Mouse (Mus musculus) CH12.LX (cell line): Measurements from ENCODE around the gene Gm47955.

Experiments used
- CHD2 ChIP-seq: IDR thresholded peaks from 2 replicates; pipeline ENCODE4 v1.6.1; 2011; ENCODE audit warnings: low read length, improper control_type of control experiment
- CTCF ChIP-seq, 2 experiments: IDR thresholded peaks in 1 of 2; conservative IDR thresholded peaks in 1 of 2; 2 replicates each; pipeline ENCODE4 v1.5.1; 2011 to 2012; ENCODE audit warnings: low read depth in 2 of 2, low read length in 2 of 2, improper control_type of control experiment in 1 of 2, inconsistent platforms in 1 of 2, mild to moderate bottlenecking in 1 of 2, moderate library complexity in 1 of 2
- EP300 ChIP-seq: IDR thresholded peaks from 2 replicates; pipeline ENCODE4 v1.6.1; 2011; ENCODE audit warnings: low read length, improper control_type of control experiment
- MEF2A ChIP-seq: IDR thresholded peaks from 2 replicates; pipeline ENCODE4 v1.6.1; 2014; ENCODE audit warnings: low read depth, mild to moderate bottlenecking, inconsistent platforms, low read length, improper control_type of control experiment, borderline replicate concordance
- POLR2A ChIP-seq: IDR thresholded peaks from 2 replicates; pipeline ENCODE4 v1.6.1; 2011; ENCODE audit warnings: low read depth, mild to moderate bottlenecking, improper control_type of control experiment, low read length
- POLR2AphosphoS2 ChIP-seq: IDR thresholded peaks from 2 replicates; pipeline ENCODE4 v1.6.1; 2011; ENCODE audit warnings: low read depth, low read length, improper control_type of control experiment
- UBTF ChIP-seq: IDR thresholded peaks from 2 replicates; pipeline ENCODE4 v1.6.1; 2012; ENCODE audit warnings: low read depth, mild to moderate bottlenecking, inconsistent platforms, low read length, improper control_type of control experiment, moderate library complexity
- ZMIZ1 ChIP-seq: IDR thresholded peaks from 2 replicates; pipeline ENCODE4 v1.6.1; 2012; ENCODE audit warnings: low read depth, mild to moderate bottlenecking, inconsistent platforms, low read length, improper control_type of control experiment

- TF ChIP-seq MEF2A (no peak), UBTF (no peak), POLR2A (no peak), CHD2 (no peak), CTCF (conservative IDR thresholded peaks at IDR 0.05 in 1 of 2, IDR thresholded peaks at IDR 0.05 in 1 of 2; ENCODE audit: low read depth in 2 of 2, low read length in 2 of 2) (no peak), POLR2AphosphoS2 (no peak), EP300 (no peak), ZMIZ1 (no peak)
Observed at GRCm38 (mm10) chr1:82973901-82974300, 13.8 kb downstream of the Gm47955 start.
